Mouse (Mus musculus): ENCODE results near the gene Lsm12. TPM values are rescaled to one million over a fixed set of nuclear protein-coding genes. Genes with fewer than 3 reads are reported as not detected.

The Lsm12 gene
- polyA plus RNA-seq, 1 experiment from 2014 or later = 114 TPM

DNA sequence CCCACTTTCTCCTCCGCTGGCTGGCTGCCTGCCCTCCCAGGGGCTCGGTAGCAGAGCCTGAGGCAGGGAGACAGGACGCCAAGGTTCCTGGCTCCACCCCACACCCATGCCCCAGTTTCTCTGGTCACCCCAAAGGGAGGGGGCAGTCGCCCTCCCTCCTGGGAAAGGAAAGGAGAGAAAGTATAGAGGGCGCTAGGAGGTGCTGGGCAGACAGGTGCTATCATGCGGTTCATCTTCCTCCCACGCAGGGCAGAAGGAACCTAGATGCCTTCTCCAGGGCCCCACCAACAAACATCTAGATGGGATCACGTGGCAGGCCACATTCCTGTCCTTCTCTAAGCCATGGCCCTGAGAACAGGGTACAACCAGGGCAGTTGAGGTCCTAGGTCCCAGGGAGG lies 36.9 kb upstream of the Lsm12 start:
- no peaks in the 10 kb centered on the region for H3K9me3 ChIP-seq (replicated peaks)
- no peaks in the 10 kb centered on the region for H3K27me3 ChIP-seq
- H3K4me3 ChIP-seq = no peak overlapping the region
- WGBS = 81% methylated on average over 8 of the region's 8 CpGs
- H3K36me3 ChIP-seq = peaks cover 36% of the 10 kb centered on the region
- no peak overlapping the region for H3K4me2 ChIP-seq (replicated peaks)
- peaks cover 72% of the 10 kb centered on the region for H3K4me1 ChIP-seq
- H3K27ac ChIP-seq = no peak overlapping the region
- no peak for ATAC-seq (ENCODE audit: low FRiP score)
- H3K9ac ChIP-seq = no peak overlapping the region

GRCm38 (mm10) chr11:102221243-102221953 lies 36.3 kb upstream of the Lsm12 start:
- H3K27me3 ChIP-seq = no peaks in the 10 kb centered on the region
- no peak overlapping the region for H3K4me3 ChIP-seq
- peaks cover 71% of the 10 kb centered on the region for H3K4me1 ChIP-seq
- no peak overlapping the region for H3K4me2 ChIP-seq (replicated peaks)
- no peak overlapping the region for H3K27ac ChIP-seq
- peaks cover 36% of the 10 kb centered on the region for H3K36me3 ChIP-seq
- ATAC-seq (ENCODE audit: low FRiP score) = no peak
- no peak overlapping the region for H3K9ac ChIP-seq
- 93% methylated on average over 8 of the region's 8 CpGs for WGBS
- no peaks in the 10 kb centered on the region for H3K9me3 ChIP-seq (replicated peaks)

- Histone ChIP-seq H3K4me3 (no peak overlapping the region), H3K27ac (no peak overlapping the region)
- ATAC-seq (ENCODE audit: low FRiP score) = no peak
Observed at GRCm38 (mm10) chr11:102220451-102220850, 35.4 kb upstream of the Lsm12 start.

GRCm38 (mm10) chr11:102219994-102220346 lies 34.9 kb upstream of the Lsm12 start:
- Histone ChIP-seq H3K4me1 (peaks cover 71% of the 10 kb centered on the region), H3K4me2 (replicated peaks) (no peak overlapping the region), H3K9ac (no peak overlapping the region), H3K9me3 (replicated peaks) (no peaks in the 10 kb centered on the region), H3K27ac (peak overlapping the region; percentile 76), H3K4me3 (no peak overlapping the region), H3K27me3 (no peaks in the 10 kb centered on the region), H3K36me3 (peaks cover 36% of the 10 kb centered on the region)
- no peak for ATAC-seq (ENCODE audit: low FRiP score)
- 76% methylated on average over 4 of the region's 4 CpGs for WGBS

More at GRCm38 (mm10) chr11:102220451-102220850, 35.4 kb upstream of the Lsm12 start:
- Histone ChIP-seq H3K27me3 (no peaks in the 10 kb centered on the region), H3K9me3 (replicated peaks) (no peaks in the 10 kb centered on the region), H3K4me1 (peaks cover 71% of the 10 kb centered on the region), H3K36me3 (peaks cover 36% of the 10 kb centered on the region), H3K9ac (no peak overlapping the region), H3K4me2 (replicated peaks) (no peak overlapping the region)
- WGBS = 62% methylated on average over 6 of the region's 6 CpGs

GRCm38 (mm10) chr11:102219247-102219993 lies 34.3 kb upstream of the Lsm12 start:
- peak overlapping the region; percentile 49 for H3K9ac ChIP-seq
- no peaks in the 10 kb centered on the region for H3K27me3 ChIP-seq
- 78% methylated on average over 14 of the region's 14 CpGs for WGBS
- H3K4me3 ChIP-seq = no peak overlapping the region
- peak overlapping the region; percentile 76 for H3K27ac ChIP-seq
- ATAC-seq (ENCODE audit: low FRiP score) = no peak
- H3K9me3 ChIP-seq (replicated peaks) = no peaks in the 10 kb centered on the region
- peak overlapping the region; percentile 40 for H3K4me2 ChIP-seq (replicated peaks)
- H3K4me1 ChIP-seq = peaks cover 71% of the 10 kb centered on the region
- H3K36me3 ChIP-seq = peaks cover 36% of the 10 kb centered on the region

- Histone ChIP-seq H3K4me2 (replicated peaks) (peak overlapping the region; percentile 40), H3K27me3 (no peaks in the 10 kb centered on the region), H3K9me3 (replicated peaks) (no peaks in the 10 kb centered on the region), H3K27ac (peak overlapping the region; percentile 76), H3K4me1 (peaks cover 73% of the 10 kb centered on the region), H3K9ac (peak overlapping the region; percentile 49), H3K4me3 (peak overlapping the region; percentile 16), H3K36me3 (peaks cover 36% of the 10 kb centered on the region)
- under 1% methylated on average over 10 of the region's 10 CpGs for whole genome bisulfite sequencing
- ATAC-seq (ENCODE audit: low FRiP score) = peak; percentile 79
Observed at GRCm38 (mm10) chr11:102218783-102219182, 33.7 kb upstream of the Lsm12 start.

- no peaks in the 10 kb centered on the region for H3K27me3 ChIP-seq
- WGBS = 78% methylated on average over 7 of the region's 7 CpGs
- no peaks in the 10 kb centered on the region for H3K9me3 ChIP-seq (replicated peaks)
- peak overlapping the region; percentile 16 for H3K4me3 ChIP-seq
- H3K36me3 ChIP-seq = peaks cover 36% of the 10 kb centered on the region
- H3K27ac ChIP-seq = no peak overlapping the region
- peak overlapping the region; percentile 40 for H3K4me2 ChIP-seq (replicated peaks)
- peaks cover 66% of the 10 kb centered on the region for H3K4me1 ChIP-seq
- no peak for ATAC-seq (ENCODE audit: low FRiP score)
- H3K9ac ChIP-seq = no peak overlapping the region
Observed at GRCm38 (mm10) chr11:102217876-102218430, 32.9 kb upstream of the Lsm12 start.

- Histone ChIP-seq H3K9ac (no peak overlapping the region), H3K4me3 (no peak overlapping the region), H3K4me2 (replicated peaks) (no peak overlapping the region; the same call in 1 of the 2 replicates), H3K36me3 (peaks cover 36% of the 10 kb centered on the region), H3K27ac (no peak overlapping the region), H3K9me3 (replicated peaks) (no peaks in the 10 kb centered on the region), H3K4me1 (peaks cover 63% of the 10 kb centered on the region), H3K27me3 (no peaks in the 10 kb centered on the region)
- 77% methylated on average over 6 of the region's 6 CpGs for WGBS
- ATAC-seq (ENCODE audit: low FRiP score) = no peak
Observed at GRCm38 (mm10) chr11:102217396-102217795, 32.3 kb upstream of the Lsm12 start.

GRCm38 (mm10) chr11:102216886-102217240 lies 31.8 kb upstream of the Lsm12 start:
- no peak for ATAC-seq (ENCODE audit: low FRiP score)
- no peak overlapping the region for H3K4me3 ChIP-seq
- H3K36me3 ChIP-seq = peaks cover 32% of the 10 kb centered on the region
- H3K27me3 ChIP-seq = no peaks in the 10 kb centered on the region
- peaks cover 67% of the 10 kb centered on the region for H3K4me1 ChIP-seq
- H3K9me3 ChIP-seq (replicated peaks) = no peaks in the 10 kb centered on the region
- H3K27ac ChIP-seq = no peak overlapping the region
- no peak overlapping the region for H3K4me2 ChIP-seq (replicated peaks)
- no peak overlapping the region for H3K9ac ChIP-seq
- WGBS = 63% methylated on average over 5 of the region's 5 CpGs

DNA sequence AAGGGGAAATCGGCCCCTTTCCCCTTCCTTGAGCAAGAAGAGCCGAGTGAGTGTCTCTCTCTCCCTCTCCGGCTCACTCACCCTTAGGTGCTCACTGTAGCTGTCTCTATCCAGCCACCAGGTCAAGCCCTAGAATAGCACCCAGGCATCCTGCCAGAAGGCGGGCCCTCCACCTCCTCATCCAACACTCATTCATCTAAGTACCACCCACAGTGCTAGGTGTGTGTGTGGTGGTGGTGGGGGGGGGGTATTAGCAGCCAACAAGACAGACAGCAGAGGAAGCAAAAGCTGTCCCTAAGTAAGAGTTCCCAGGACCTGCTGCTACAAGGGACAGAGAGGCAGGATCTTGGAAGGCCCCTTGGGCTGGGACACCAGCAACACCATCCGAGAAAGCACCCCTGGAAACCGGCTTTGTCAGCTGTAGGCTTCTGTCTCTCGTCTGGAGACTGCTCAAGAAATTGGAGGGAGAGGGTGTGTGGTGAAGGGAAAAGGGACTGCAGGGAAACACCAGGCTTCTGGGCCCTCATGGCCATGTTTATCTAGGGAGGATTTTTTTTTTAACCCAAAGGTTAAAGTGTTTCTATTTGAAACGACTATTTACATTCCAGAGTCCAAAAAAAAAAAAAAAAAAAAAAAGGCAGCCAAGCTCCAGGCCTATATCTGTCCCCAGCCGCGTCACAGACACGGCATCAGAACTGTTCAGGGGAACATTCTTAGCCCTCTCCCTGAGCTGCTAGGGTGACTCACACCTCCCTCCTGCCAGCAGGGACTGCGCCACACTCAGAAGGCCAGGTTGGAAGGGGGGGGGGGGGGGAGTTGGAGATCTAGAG lies 31.2 kb upstream of the Lsm12 start:
- WGBS = 50% methylated on average over 12 of the region's 12 CpGs
- no peak for ATAC-seq (ENCODE audit: low FRiP score)
- Histone ChIP-seq H3K4me3 (no peak overlapping the region), H3K9me3 (replicated peaks) (no peaks in the 10 kb centered on the region), H3K4me1 (peaks cover 73% of the 10 kb centered on the region), H3K27me3 (no peaks in the 10 kb centered on the region), H3K9ac (0 out of 2 replicates have a peak overlapping the region, but pooled peaks have one; percentile 1), H3K36me3 (peaks cover 28% of the 10 kb centered on the region), H3K4me2 (replicated peaks) (no peak overlapping the region), H3K27ac (peak overlapping the region; percentile 5; the same call in 1 of the 2 replicates)

DNA sequence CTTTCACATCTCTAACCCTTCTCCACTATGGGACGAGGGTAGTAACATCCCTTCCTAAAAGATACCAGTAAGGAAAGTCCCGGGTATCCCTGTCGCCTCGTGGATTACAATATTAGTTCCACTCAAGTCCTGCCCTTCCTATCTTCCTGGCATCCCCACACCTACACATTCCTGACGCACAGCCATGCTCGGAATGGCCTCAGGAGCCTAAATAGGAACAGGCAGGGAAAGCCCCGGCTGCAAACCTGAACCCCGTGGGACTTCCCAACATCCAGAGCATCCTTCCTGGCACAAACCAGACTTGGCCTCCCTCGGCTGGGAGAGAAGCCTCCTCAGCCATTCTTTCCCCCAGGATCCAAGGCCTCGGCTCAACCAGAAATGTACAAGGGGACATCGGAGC lies 30.4 kb upstream of the Lsm12 start:
- no peak overlapping the region for H3K4me2 ChIP-seq (replicated peaks)
- H3K27me3 ChIP-seq = no peaks in the 10 kb centered on the region
- peaks cover 21% of the 10 kb centered on the region for H3K36me3 ChIP-seq
- no peak for ATAC-seq (ENCODE audit: low FRiP score)
- no peaks in the 10 kb centered on the region for H3K9me3 ChIP-seq (replicated peaks)
- no peak overlapping the region for H3K4me3 ChIP-seq
- 85% methylated on average over 11 of the region's 11 CpGs for WGBS
- H3K4me1 ChIP-seq = peaks cover 73% of the 10 kb centered on the region
- H3K9ac ChIP-seq = no peak overlapping the region
- H3K27ac ChIP-seq = no peak overlapping the region
